Mouse (Mus musculus) midbrain, embryonic 13.5 days (tissue): Measurements from ENCODE around the gene Me1. TPM values are rescaled to one million over a fixed set of nuclear protein-coding genes. Genes with fewer than 3 reads are reported as not detected.

Experiments
- ATAC-seq: fragments of 200-750 bp; cut with Nextera tagmentation; 2 replicates; pipeline ENCODE4 v1.8.0; 2017; ENCODE audit warnings: mild to moderate bottlenecking, moderate TSS enrichment, moderate library complexity
- H3K27ac ChIP-seq: fragments of 300-500 bp; sonication (generic); 2 replicates; pipeline ENCODE4 v1.5.1; 2015; ENCODE audit warnings: inconsistent platforms, mild to moderate bottlenecking, moderate library complexity
- H3K27me3 ChIP-seq: fragments of 300-500 bp; sonication (generic); 2 replicates; pipeline ENCODE4 v1.6.1; 2015; ENCODE audit warnings: mild to moderate bottlenecking, inconsistent platforms
- H3K36me3 ChIP-seq: fragments of 300-500 bp; sonication (generic); 2 replicates; pipeline ENCODE4 v1.6.1; 2015; ENCODE audit warnings: mild to moderate bottlenecking, inconsistent platforms
- H3K4me1 ChIP-seq: fragments of 300-500 bp; sonication (generic); replicated peaks from 2 replicates; pipeline ENCODE4 v1.6.1; 2015; ENCODE audit warnings: inconsistent platforms
- H3K4me2 ChIP-seq: fragments of 300-500 bp; sonication (generic); replicated peaks from 2 replicates; pipeline ENCODE4 v1.6.1; 2015; ENCODE audit warnings: moderate library complexity, mild to moderate bottlenecking, inconsistent platforms
- H3K4me3 ChIP-seq: fragments of 300-500 bp; sonication (generic); replicated peaks from 2 replicates; pipeline ENCODE4 v1.5.1; 2015; ENCODE audit warnings: mild to moderate bottlenecking, inconsistent platforms
- H3K9ac ChIP-seq: fragments of 300-500 bp; sonication (generic); replicated peaks from 2 replicates; pipeline ENCODE4 v1.6.1; 2015; ENCODE audit warnings: mild to moderate bottlenecking, inconsistent platforms
- H3K9me3 ChIP-seq: fragments of 300-500 bp; sonication (generic); 2 replicates; pipeline ENCODE4 v1.6.1; 2016; ENCODE audit warnings: mild to moderate bottlenecking, inconsistent platforms
- WGBS: fragments of 180-500 bp; shearing (Covaris S2); methylation state at CpG from one replicate; pipeline ENCODE4 v1.1.7; 2015; 5-methylcytosine and 5-hydroxymethylcytosine counted together
- polyA plus RNA-seq: library from polyadenylated mRNA; unstranded; fragments of >200 nt; fragmentation: Nextera tagmentation; extraction: Ambion mirVana; gene quantifications from 2 replicates; pipeline ENCODE4 v1.2.1, GENCODE M21; 2015

Gene Me1
- polyA plus RNA-seq, 1 experiment from 2014 or later: 18.7 TPM

GRCm38 (mm10) chr9:86726381-86726720 lies 30.6 kb upstream of the Me1 start:
- Histone ChIP-seq H3K4me2 (no peak overlapping the region), H3K9me3 (no peaks in the 10 kb centered on the region), H3K4me1 (no peaks in the 10 kb centered on the region; the same call in 1 of the 2 replicates), H3K36me3 (no peaks in the 10 kb centered on the region), H3K27ac (0 out of 2 replicates have a peak overlapping the region, but pooled peaks have one; percentile 37), H3K4me3 (no peak overlapping the region), H3K27me3 (no peaks in the 10 kb centered on the region), H3K9ac (no peak overlapping the region)
- 74% methylated on average over 5 of the region's 5 CpGs for WGBS
- peak; percentile 69 for ATAC-seq

- H3K9me3 ChIP-seq: no peaks in the 10 kb centered on the region
- H3K4me2 ChIP-seq: no peak overlapping the region
- no peaks in the 10 kb centered on the region for H3K36me3 ChIP-seq
- WGBS: 41% methylated on average over 7 of the region's 7 CpGs
- no peaks in the 10 kb centered on the region for H3K27me3 ChIP-seq
- H3K27ac ChIP-seq: peak overlapping the region; percentile 37; the same call in 1 of the 2 replicates
- H3K4me1 ChIP-seq: no peaks in the 10 kb centered on the region; the same call in 1 of the 2 replicates
- peak; percentile 62 for ATAC-seq
- H3K9ac ChIP-seq: no peak overlapping the region
- H3K4me3 ChIP-seq: no peak overlapping the region
Observed at GRCm38 (mm10) chr9:86725604-86726380, 30.0 kb upstream of the Me1 start.

- H3K4me3 ChIP-seq: no peak overlapping the region
- no peak overlapping the region for H3K27ac ChIP-seq
- H3K27me3 ChIP-seq: no peaks in the 10 kb centered on the region
Observed at GRCm38 (mm10) chr9:86725066-86725465, 29.3 kb upstream of the Me1 start.

GRCm38 (mm10) chr9:86720794-86721193 lies 25.0 kb upstream of the Me1 start:
- no peaks in the 10 kb centered on the region for H3K9me3 ChIP-seq
- no peak for ATAC-seq
- 75% methylated on average over 2 of the region's 2 CpGs for WGBS

More at GRCm38 (mm10) chr9:86725066-86725465, 29.3 kb upstream of the Me1 start:
- Histone ChIP-seq H3K4me2 (no peak overlapping the region), H3K9me3 (no peaks in the 10 kb centered on the region), H3K4me1 (no peaks in the 10 kb centered on the region; the same call in 1 of the 2 replicates), H3K9ac (no peak overlapping the region), H3K36me3 (no peaks in the 10 kb centered on the region)
- WGBS: 94% methylated on average over 4 of the region's 4 CpGs
- no peak for ATAC-seq

GRCm38 (mm10) chr9:86720227-86720626 lies 24.5 kb upstream of the Me1 start:
- 89% methylated on average over 5 of the region's 5 CpGs for WGBS
- H3K4me2 ChIP-seq: no peak overlapping the region

More at GRCm38 (mm10) chr9:86720794-86721193, 25.0 kb upstream of the Me1 start:
- Histone ChIP-seq H3K27ac (no peak overlapping the region), H3K9ac (no peak overlapping the region), H3K4me2 (no peak overlapping the region), H3K4me3 (no peak overlapping the region), H3K4me1 (no peaks in the 10 kb centered on the region; the same call in 1 of the 2 replicates), H3K27me3 (no peaks in the 10 kb centered on the region), H3K36me3 (no peaks in the 10 kb centered on the region)

GRCm38 (mm10) chr9:86717119-86717518 lies 21.4 kb upstream of the Me1 start:
- Histone ChIP-seq H3K4me1 (no peaks in the 10 kb centered on the region), H3K36me3 (no peaks in the 10 kb centered on the region), H3K27me3 (no peaks in the 10 kb centered on the region), H3K9ac (no peak overlapping the region), H3K4me3 (no peak overlapping the region), H3K9me3 (no peaks in the 10 kb centered on the region), H3K27ac (no peak overlapping the region), H3K4me2 (no peak overlapping the region)
- ATAC-seq: no peak
- 77% methylated on average over 5 of the region's 5 CpGs for WGBS

More at GRCm38 (mm10) chr9:86720227-86720626, 24.5 kb upstream of the Me1 start:
- Histone ChIP-seq H3K9me3 (no peaks in the 10 kb centered on the region), H3K27ac (no peak overlapping the region), H3K27me3 (no peaks in the 10 kb centered on the region), H3K4me1 (no peaks in the 10 kb centered on the region), H3K4me3 (no peak overlapping the region), H3K36me3 (no peaks in the 10 kb centered on the region), H3K9ac (no peak overlapping the region)
- ATAC-seq: no peak

GRCm38 (mm10) chr9:86716540-86716939 lies 20.8 kb upstream of the Me1 start:
- WGBS: 65% methylated on average over 2 of the region's 2 CpGs

DNA sequence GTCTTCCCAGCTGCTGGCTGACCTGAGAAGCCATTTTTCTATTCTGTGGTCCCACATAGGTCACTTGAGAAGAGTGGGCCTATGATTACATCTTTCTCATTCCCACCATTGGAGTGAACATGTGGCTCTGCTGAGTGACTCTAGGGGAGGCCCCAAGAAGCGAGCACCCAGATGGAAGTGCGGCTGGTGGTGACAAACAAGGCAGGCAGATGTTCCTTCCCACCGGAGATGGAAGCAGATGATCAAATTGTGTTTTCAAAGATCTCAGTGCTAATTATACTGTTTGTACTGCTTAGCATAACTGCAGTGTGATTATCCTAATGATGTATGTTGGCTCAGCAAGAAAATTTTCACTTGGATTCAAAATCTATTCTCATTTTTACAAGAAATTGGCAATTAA lies 18.3 kb upstream of the Me1 start:
- Histone ChIP-seq H3K9me3 (no peaks in the 10 kb centered on the region), H3K36me3 (no peaks in the 10 kb centered on the region), H3K9ac (no peak overlapping the region), H3K4me2 (no peak overlapping the region), H3K27me3 (no peaks in the 10 kb centered on the region), H3K4me1 (no peaks in the 10 kb centered on the region), H3K27ac (no peak overlapping the region), H3K4me3 (no peak overlapping the region)
- 93% methylated on average over 3 of the region's 3 CpGs for WGBS
- ATAC-seq: no peak

More at GRCm38 (mm10) chr9:86716540-86716939, 20.8 kb upstream of the Me1 start:
- Histone ChIP-seq H3K27me3 (no peaks in the 10 kb centered on the region), H3K4me2 (no peak overlapping the region), H3K36me3 (no peaks in the 10 kb centered on the region), H3K27ac (no peak overlapping the region), H3K4me1 (no peaks in the 10 kb centered on the region), H3K9ac (no peak overlapping the region), H3K4me3 (no peak overlapping the region), H3K9me3 (no peaks in the 10 kb centered on the region)
- no peak for ATAC-seq

- H3K27me3 ChIP-seq: no peaks in the 10 kb centered on the region
- H3K9ac ChIP-seq: no peak overlapping the region
- no peak overlapping the region for H3K27ac ChIP-seq
- no peaks in the 10 kb centered on the region for H3K4me1 ChIP-seq
- H3K4me3 ChIP-seq: no peak overlapping the region
- 75% methylated on average over 2 of the region's 2 CpGs for WGBS
- H3K9me3 ChIP-seq: no peaks in the 10 kb centered on the region
- H3K36me3 ChIP-seq: no peaks in the 10 kb centered on the region
- ATAC-seq: no peak
- H3K4me2 ChIP-seq: no peak overlapping the region
Observed at GRCm38 (mm10) chr9:86712648-86713047, 16.9 kb upstream of the Me1 start.

- H3K9me3 ChIP-seq: no peaks in the 10 kb centered on the region
- H3K4me2 ChIP-seq: no peak overlapping the region
- no peak for ATAC-seq
- no peaks in the 10 kb centered on the region for H3K4me1 ChIP-seq
- no peak overlapping the region for H3K4me3 ChIP-seq
- H3K27ac ChIP-seq: no peak overlapping the region
- H3K36me3 ChIP-seq: no peaks in the 10 kb centered on the region
- no peaks in the 10 kb centered on the region for H3K27me3 ChIP-seq
- 93% methylated on average over 2 of the region's 2 CpGs for WGBS
- H3K9ac ChIP-seq: no peak overlapping the region
Observed at GRCm38 (mm10) chr9:86710091-86710634, 14.4 kb upstream of the Me1 start.

DNA sequence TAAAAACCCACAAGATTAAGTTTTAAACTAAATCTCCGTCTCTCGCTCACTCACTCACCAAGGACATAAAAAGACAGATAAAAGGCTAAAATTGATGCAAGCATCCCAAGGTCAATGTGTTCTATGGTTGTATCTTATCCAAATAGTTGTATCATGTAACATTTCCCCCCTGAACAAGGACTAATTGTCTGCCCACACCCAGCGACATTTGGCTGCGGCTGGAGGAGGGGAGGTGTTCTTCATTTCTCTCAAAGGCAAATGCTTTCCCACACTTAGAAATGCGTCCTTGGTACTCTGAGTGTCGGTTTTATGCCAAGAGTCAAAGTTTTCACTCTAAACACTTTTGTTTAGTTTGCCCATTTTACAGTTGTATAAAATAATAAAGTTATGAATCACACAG lies 13.2 kb upstream of the Me1 start:
- WGBS: 79% methylated on average over 6 of the region's 6 CpGs
- Histone ChIP-seq H3K4me2 (no peak overlapping the region), H3K36me3 (no peaks in the 10 kb centered on the region), H3K27ac (no peak overlapping the region), H3K4me3 (no peak overlapping the region), H3K9me3 (no peaks in the 10 kb centered on the region), H3K27me3 (no peaks in the 10 kb centered on the region), H3K4me1 (no peaks in the 10 kb centered on the region), H3K9ac (no peak overlapping the region)
- ATAC-seq: no peak

DNA sequence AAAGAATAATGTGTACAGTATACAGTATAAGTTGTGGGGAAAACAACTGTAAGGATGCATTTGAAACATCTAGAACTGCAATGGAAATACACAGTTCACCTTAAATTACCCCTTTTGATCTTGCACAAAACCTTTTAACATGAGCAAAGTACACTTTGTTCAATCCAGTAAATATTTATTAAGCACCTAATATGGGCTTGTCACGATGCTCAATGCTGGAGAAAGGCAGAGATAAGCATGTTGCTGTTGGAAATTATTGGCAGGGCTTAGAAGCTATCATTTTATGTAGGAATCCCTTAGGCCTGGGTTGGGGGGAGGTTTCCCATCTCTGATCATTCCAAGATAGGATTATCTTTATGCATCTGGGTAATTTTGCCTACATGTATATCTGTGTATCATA lies 11.7 kb upstream of the Me1 start:
- Histone ChIP-seq H3K27me3 (no peaks in the 10 kb centered on the region), H3K27ac (no peak overlapping the region), H3K36me3 (no peaks in the 10 kb centered on the region), H3K4me3 (no peak overlapping the region), H3K4me2 (no peak overlapping the region), H3K4me1 (no peaks in the 10 kb centered on the region), H3K9me3 (no peaks in the 10 kb centered on the region), H3K9ac (no peak overlapping the region)
- 63% methylated on average over 1 of the region's 1 CpGs for WGBS
- no peak for ATAC-seq
